Mouse (Mus musculus): ENCODE data around the gene Barx2.

The Barx2 gene

GRCm38 (mm10) chr9:31808753-31809152 is 104.5 kb downstream of the Barx2 start:
- DNase-seq (ENCODE audit: low spot score): no peak

- DNase-seq (ENCODE audit: low spot score): no peak
These were observed 110.6 kb downstream of the Barx2 start for GRCm38 (mm10) chr9:31802641-31803040.

All from embryo, embryonic 10 days (tissue).